In genomic region chr3:62963244-62963643, GRCm38 (mm10) we compare ENCODE assay signal across 23 mouse cellular contexts.
"Had no signal": no experiment of that assay in that cellular context is flagged by ENCODE, and none has a peak within 500 bp of the region (broad histone marks: within the 10 kb centered on the region; RNA-seq: fewer than 3 reads in every experiment).

No protein-coding gene starts in this region.

- H3K27ac ChIP-seq: heart, adult 2 months; heart, embryonic 13.5 days; heart, embryonic 15.5 days; hindbrain, embryonic 13.5 days; hindbrain, embryonic 15.5 days; hindbrain, postnatal 0 days; kidney, embryonic 15.5 days; kidney, postnatal 0 days; left cerebral cortex, adult 2 months; limb, embryonic 10.5 days; limb, embryonic 12.5 days had no signal

- H3K4me2 ChIP-seq: heart, embryonic 11.5 days; heart, embryonic 13.5 days; heart, embryonic 15.5 days; hindbrain, embryonic 13.5 days; hindbrain, embryonic 15.5 days; kidney, embryonic 15.5 days; limb, embryonic 12.5 days had no signal

- H3K27me3 ChIP-seq: heart, embryonic 13.5 days; heart, embryonic 15.5 days; hindbrain, embryonic 13.5 days; hindbrain, embryonic 15.5 days; kidney, embryonic 15.5 days; limb, embryonic 12.5 days had no signal

- H3K9me3 ChIP-seq: heart, embryonic 13.5 days; heart, embryonic 15.5 days; hindbrain, embryonic 13.5 days; hindbrain, embryonic 15.5 days; kidney, embryonic 15.5 days; limb, embryonic 10.5 days; limb, embryonic 12.5 days had no signal

- ATAC-seq: forebrain, postnatal 0 days; hindbrain, postnatal 0 days; intestine, embryonic 16.5 days had no signal

- H3K4me1 ChIP-seq: heart, embryonic 15.5 days; hindbrain, embryonic 13.5 days; hindbrain, embryonic 15.5 days; kidney, embryonic 15.5 days; limb, embryonic 10.5 days; limb, embryonic 12.5 days had no signal

- H3K9ac ChIP-seq: forebrain, postnatal 0 days; heart, embryonic 13.5 days; heart, embryonic 15.5 days; hindbrain, embryonic 13.5 days; hindbrain, embryonic 15.5 days; kidney, embryonic 15.5 days; limb, embryonic 12.5 days had no signal

- H3K4me3 ChIP-seq: heart, adult 2 months; heart, embryonic 13.5 days; heart, embryonic 15.5 days; hindbrain, embryonic 13.5 days; hindbrain, embryonic 15.5 days; kidney, embryonic 15.5 days; left cerebral cortex, adult 2 months; limb, embryonic 10.5 days; limb, embryonic 12.5 days had no signal

- DNase-seq: forebrain, postnatal 0 days; gastrocnemius, postnatal 14 days; gastrocnemius, postnatal 36 days; heart, adult 11 months; heart, adult 2 months; heart, postnatal 14 days; kidney, adult 11 months; kidney, adult 2 months; kidney, adult 9 months; kidney, postnatal 14 days; kidney, postnatal 36 days had no signal

- H3K36me3 ChIP-seq: heart, embryonic 13.5 days; heart, embryonic 15.5 days; hindbrain, embryonic 13.5 days; hindbrain, embryonic 15.5 days; kidney, embryonic 15.5 days; limb, embryonic 10.5 days; limb, embryonic 12.5 days had no signal
